Mouse (Mus musculus) heart, adult 9 months (tissue): ENCODE results near the gene Cstb.

Experiments used
- DNase-seq, 2 experiments: peaks; one replicate each; pipeline ENCODE4 v3.0.0; 2022; ENCODE audit warnings: low spot score in 2 of 2

Gene Cstb

GRCm38 (mm10) chr10:78417888-78418287, 7.6 kb upstream of the Cstb start:
- no peak for DNase-seq

- DNase-seq: no peak
Measured at GRCm38 (mm10) chr10:78418791-78419190, 6.7 kb upstream of the Cstb start.

GRCm38 (mm10) chr10:78420929-78421328, 4.5 kb upstream of the Cstb start:
- DNase-seq: no peak

GRCm38 (mm10) chr10:78422614-78423013, 2.9 kb upstream of the Cstb start:
- DNase-seq: no peak

- DNase-seq: peak; percentile 19 to 35
Measured at GRCm38 (mm10) chr10:78426117-78426735, 757 bp downstream of the Cstb start.

- no peak for DNase-seq
Measured at GRCm38 (mm10) chr10:78428070-78428469, 2.6 kb downstream of the Cstb start.

GRCm38 (mm10) chr10:78429180-78429579, 3.7 kb downstream of the Cstb start:
- DNase-seq: no peak

- no peak for DNase-seq
Measured at GRCm38 (mm10) chr10:78429776-78430175, 4.3 kb downstream of the Cstb start.

GRCm38 (mm10) chr10:78432853-78433252, 7.4 kb downstream of the Cstb start:
- DNase-seq: no peak

- peak in 1 of 2 experiments; percentile 47 for DNase-seq
Measured at GRCm38 (mm10) chr10:78438094-78438493, 12.6 kb downstream of the Cstb start.

GRCm38 (mm10) chr10:78439550-78439949, 14.1 kb downstream of the Cstb start:
- no peak for DNase-seq

- peak in 1 of 2 experiments; percentile 58 for DNase-seq
Measured at GRCm38 (mm10) chr10:78439990-78440389, 14.5 kb downstream of the Cstb start.

GRCm38 (mm10) chr10:78440812-78441211, 15.3 kb downstream of the Cstb start:
- DNase-seq: no peak

- no peak for DNase-seq
Measured at GRCm38 (mm10) chr10:78441606-78442005, 16.1 kb downstream of the Cstb start.

GRCm38 (mm10) chr10:78442292-78442691, 16.8 kb downstream of the Cstb start:
- no peak for DNase-seq

GRCm38 (mm10) chr10:78446195-78446594, 20.7 kb downstream of the Cstb start:
- no peak for DNase-seq

GRCm38 (mm10) chr10:78447396-78447795, 21.9 kb downstream of the Cstb start:
- DNase-seq: no peak

GRCm38 (mm10) chr10:78450761-78451160, 25.3 kb downstream of the Cstb start:
- DNase-seq: no peak

GRCm38 (mm10) chr10:78452641-78453040, 27.2 kb downstream of the Cstb start:
- DNase-seq: no peak

- no peak for DNase-seq
Measured at GRCm38 (mm10) chr10:78456696-78457095, 31.2 kb downstream of the Cstb start.

GRCm38 (mm10) chr10:78457495-78458347, 32.3 kb downstream of the Cstb start:
- peak; percentile 70 to 73 for DNase-seq

- peak; percentile 57 to 60 for DNase-seq
Measured at GRCm38 (mm10) chr10:78458348-78459111, 33.1 kb downstream of the Cstb start.
